Mouse (Mus musculus) hindbrain, embryonic 11.5 days (tissue): ENCODE results near the gene Sema6b. TPM values are rescaled to one million over a fixed set of nuclear protein-coding genes. Genes with fewer than 3 reads are reported as not detected.

Source experiments
- ATAC-seq: fragments of 200-750 bp; cut with Nextera tagmentation; 2 replicates; pipeline ENCODE4 v1.8.0; 2017; ENCODE audit warnings: mild to moderate bottlenecking, moderate TSS enrichment, moderate library complexity; ENCODE audit not compliant: low FRiP score
- DNase-seq: peaks from one replicate; pipeline ENCODE4 v3.0.0-alpha.2; 2015; ENCODE audit warnings: low spot score
- H3K27ac ChIP-seq: fragments of 300-500 bp; sonication (generic); 2 replicates; pipeline ENCODE4 v1.5.1; 2014; ENCODE audit warnings: mild to moderate bottlenecking, low read depth, low read length
- H3K27me3 ChIP-seq: fragments of 300-500 bp; sonication (generic); 2 replicates; pipeline ENCODE4 v1.6.1; 2014; ENCODE audit warnings: mild to moderate bottlenecking, low read length, moderate library complexity, mixed read lengths; ENCODE audit not compliant: control insufficient read depth, insufficient read depth
- H3K36me3 ChIP-seq: fragments of 300-500 bp; sonication (generic); 2 replicates; pipeline ENCODE4 v1.6.1; 2014; ENCODE audit warnings: mild to moderate bottlenecking, low read length, moderate library complexity, mixed read lengths; ENCODE audit not compliant: control insufficient read depth, insufficient read depth
- H3K4me1 ChIP-seq: fragments of 300-500 bp; sonication (generic); replicated peaks from 2 replicates; pipeline ENCODE4 v1.6.1; 2014; ENCODE audit warnings: low read length, mixed read lengths; ENCODE audit not compliant: control insufficient read depth, insufficient read depth
- H3K4me2 ChIP-seq: fragments of 300-500 bp; sonication (generic); replicated peaks from 2 replicates; pipeline ENCODE4 v1.6.1; 2014; ENCODE audit warnings: mild to moderate bottlenecking, low read depth, low read length
- H3K4me3 ChIP-seq: fragments of 300-500 bp; sonication (generic); 2 replicates; pipeline ENCODE4 v1.5.1; 2014; ENCODE audit warnings: low read depth, low read length
- H3K9ac ChIP-seq: fragments of 300-500 bp; sonication (generic); 2 replicates; pipeline ENCODE4 v1.6.1; 2014; ENCODE audit warnings: low read depth, low read length
- H3K9me3 ChIP-seq: fragments of 300-500 bp; sonication (generic); 2 replicates; pipeline ENCODE4 v1.6.1; 2016; ENCODE audit warnings: low read length; ENCODE audit not compliant: control insufficient read depth
- WGBS: fragments of 180-500 bp; shearing (Covaris S2); extraction: QIAGEN DNeasy Blood & Tissue Kit; methylation state at CpG from one replicate; pipeline ENCODE4 v1.1.7; 2014; 5-methylcytosine and 5-hydroxymethylcytosine counted together
- polyA plus RNA-seq: library from polyadenylated mRNA; unstranded; fragments of >200 nt; fragmentation: Nextera tagmentation; extraction: Ambion mirVana; gene quantifications from 2 replicates; pipeline ENCODE4 v1.2.1, GENCODE M21; 2014

Sema6b gene
- polyA plus RNA-seq, 1 experiment from 2014 or later: 2.5 TPM

- Histone ChIP-seq H3K27me3 (peaks cover 23% of the 10 kb centered on the region), H3K4me1 (peaks cover 6% of the 10 kb centered on the region), H3K36me3 (no peaks in the 10 kb centered on the region), H3K4me2 (no peak overlapping the region), H3K4me3 (no peak overlapping the region), H3K27ac (no peak overlapping the region), H3K9ac (no peak overlapping the region), H3K9me3 (no peaks in the 10 kb centered on the region)
- ATAC-seq (no peak), DNase-seq (no peak)
- WGBS: 46% methylated on average over 2 of the region's 2 CpGs
Measured at GRCm38 (mm10) chr17:56149897-56150296, 9.8 kb upstream of the Sema6b start.

GRCm38 (mm10) chr17:56148790-56149618, 8.9 kb upstream of the Sema6b start:
- Histone ChIP-seq H3K36me3 (no peaks in the 10 kb centered on the region), H3K4me2 (peak overlapping the region; percentile 37), H3K9me3 (no peaks in the 10 kb centered on the region), H3K27me3 (peaks cover 23% of the 10 kb centered on the region), H3K4me3 (peak overlapping the region; percentile 25), H3K27ac (no peak overlapping the region), H3K4me1 (peaks cover 6% of the 10 kb centered on the region), H3K9ac (peak overlapping the region; percentile 47; the same call in 1 of the 2 replicates)
- DNase-seq: no peak
- peak; percentile 45; the same call in 1 of the 2 replicates for ATAC-seq
- 3% methylated on average over 30 of the region's 30 CpGs for WGBS

- no peaks in the 10 kb centered on the region for H3K9me3 ChIP-seq
- 0 out of 2 replicates have a peak, but pooled peaks have one; percentile 8 for ATAC-seq
- DNase-seq: no peak
- 20% methylated on average over 9 of the region's 9 CpGs for WGBS
- no peak overlapping the region for H3K9ac ChIP-seq
- H3K4me2 ChIP-seq: no peak overlapping the region
- no peaks in the 10 kb centered on the region for H3K36me3 ChIP-seq
- no peak overlapping the region for H3K4me3 ChIP-seq
- H3K27ac ChIP-seq: no peak overlapping the region
- peaks cover 23% of the 10 kb centered on the region for H3K27me3 ChIP-seq
- H3K4me1 ChIP-seq: peaks cover 6% of the 10 kb centered on the region
Measured at GRCm38 (mm10) chr17:56148280-56148679, 8.1 kb upstream of the Sema6b start.

GRCm38 (mm10) chr17:56147420-56147819, 7.3 kb upstream of the Sema6b start:
- Histone ChIP-seq H3K4me2 (no peak overlapping the region), H3K36me3 (no peaks in the 10 kb centered on the region), H3K9ac (no peak overlapping the region), H3K4me3 (no peak overlapping the region), H3K9me3 (no peaks in the 10 kb centered on the region), H3K27me3 (peaks cover 27% of the 10 kb centered on the region), H3K4me1 (peaks cover 7% of the 10 kb centered on the region), H3K27ac (no peak overlapping the region)
- no peak for ATAC-seq
- no peak for DNase-seq
- 56% methylated on average over 12 of the region's 12 CpGs for WGBS

- Histone ChIP-seq H3K4me1 (peaks cover 15% of the 10 kb centered on the region), H3K4me3 (no peak overlapping the region), H3K9ac (no peak overlapping the region), H3K36me3 (no peaks in the 10 kb centered on the region), H3K4me2 (no peak overlapping the region), H3K27ac (no peak overlapping the region), H3K27me3 (peaks cover 31% of the 10 kb centered on the region), H3K9me3 (no peaks in the 10 kb centered on the region)
- DNase-seq (no peak), ATAC-seq (no peak)
- WGBS: 23% methylated on average over 9 of the region's 9 CpGs
Measured at GRCm38 (mm10) chr17:56146131-56146530, 6.0 kb upstream of the Sema6b start.

GRCm38 (mm10) chr17:56144546-56144945, 4.4 kb upstream of the Sema6b start:
- Histone ChIP-seq H3K4me2 (no peak overlapping the region), H3K27me3 (peaks cover 41% of the 10 kb centered on the region), H3K9me3 (no peaks in the 10 kb centered on the region), H3K4me1 (peaks cover 15% of the 10 kb centered on the region), H3K27ac (no peak overlapping the region), H3K4me3 (no peak overlapping the region), H3K36me3 (no peaks in the 10 kb centered on the region), H3K9ac (no peak overlapping the region)
- no peak for DNase-seq
- WGBS: 75% methylated on average over 9 of the region's 9 CpGs
- ATAC-seq: no peak

GRCm38 (mm10) chr17:56141702-56142605, 1.8 kb upstream of the Sema6b start:
- Histone ChIP-seq H3K27ac (peak overlapping the region; percentile 33; the same call in 1 of the 2 replicates), H3K4me2 (peak overlapping the region; percentile 57), H3K27me3 (peaks cover 40% of the 10 kb centered on the region), H3K4me1 (peaks cover 13% of the 10 kb centered on the region), H3K9me3 (no peaks in the 10 kb centered on the region), H3K9ac (peak overlapping the region; percentile 54), H3K4me3 (peak overlapping the region; percentile 36), H3K36me3 (no peaks in the 10 kb centered on the region)
- ATAC-seq (peak; percentile 79), DNase-seq (peak; percentile 79)
- WGBS: under 1% methylated on average over 40 of the region's 47 CpGs

GRCm38 (mm10) chr17:56139355-56139754, 788 bp downstream of the Sema6b start:
- H3K9ac ChIP-seq: peak overlapping the region; percentile 64
- H3K27me3 ChIP-seq: peaks cover 37% of the 10 kb centered on the region
- H3K4me2 ChIP-seq: peak overlapping the region; percentile 93
- ATAC-seq (peak; percentile 1; the same call in 1 of the 2 replicates), DNase-seq (no peak)
- no peaks in the 10 kb centered on the region for H3K36me3 ChIP-seq
- H3K4me1 ChIP-seq: peaks cover 15% of the 10 kb centered on the region
- 0 out of 2 replicates have a peak overlapping the region, but pooled peaks have one; percentile 10 for H3K27ac ChIP-seq
- H3K9me3 ChIP-seq: no peaks in the 10 kb centered on the region
- peak overlapping the region; percentile 79 for H3K4me3 ChIP-seq
- 7% methylated on average over 16 of the region's 21 CpGs for WGBS
